Mouse (Mus musculus) heart, adult 18-20 months (tissue): ENCODE results near the gene Fpr1. TPM values are rescaled to one million over a fixed set of nuclear protein-coding genes. Genes with fewer than 3 reads are reported as not detected.

Source experiments
- microRNA-seq, 2 experiments: library from miRNA; unstranded; fragments of <30 nt; microRNA quantifications; one replicate each; pipeline ENCODE4 v1.2.0; 2022
- total RNA-seq, 2 experiments: library from RNA; stranded (reverse); gene quantifications; 2 replicates each; pipeline ENCODE4 v1.2.3; 2021

Fpr1 gene
- total RNA-seq, 2 experiments from 2014 or later: not detected

Small RNA genes lying within 50 kb of the gene (microRNA-seq; reads per million reads assigned to microRNA genes)
- gene Gm25927: 0 reads per million in 2 experiments
- 9,718 to 12,282 reads per million in 2 experiments for gene Mir125a
- 4,958 to 12,013 reads per million in 2 experiments for gene Mir99b
- gene Mirlet7e: 0 reads per million in 2 experiments

Other genes with a start within 250 kb of the Fpr1 start
- not detected for gene Vmn2r90, start 180.2 kb downstream of the Fpr1 start, total RNA-seq
- gene Spaca6, start 56.8 kb downstream of the Fpr1 start, total RNA-seq: 1 to 10 TPM; 6.7 to 9.7 TPM
- under 1 TPM; 0.13 to 0.17 TPM for gene Has1, start 28.7 kb downstream of the Fpr1 start, total RNA-seq
- gene Fpr2, start 3.9 kb upstream of the Fpr1 start, total RNA-seq: not detected
- not detected for gene Fpr3, start 3.9 kb upstream of the Fpr1 start, total RNA-seq
- gene Fpr-rs4, start 137.8 kb upstream of the Fpr1 start, total RNA-seq: not detected
- gene Vmn2r124, start 165.5 kb upstream of the Fpr1 start, total RNA-seq: not detected
- not detected for gene Vmn2r91, start 201.1 kb upstream of the Fpr1 start, total RNA-seq